Mouse (Mus musculus) spleen, postnatal 10 days (tissue): ENCODE data around the gene H2-Q2.
A peak's percentile ranks its signal among the peaks of the same experiment; 100 is the strongest.
"Not testable (repeated sequence)": the region's sequence is repeated elsewhere in the genome, so short reads cannot be mapped to it uniquely, and the experiment has no call there.

Source experiments
- DNase-seq, 2 experiments: peaks; one replicate each; pipeline ENCODE4 v3.0.0; 2021 to 2022; ENCODE audit warnings: low spot score in 2 of 2

The H2-Q2 gene

DNA sequence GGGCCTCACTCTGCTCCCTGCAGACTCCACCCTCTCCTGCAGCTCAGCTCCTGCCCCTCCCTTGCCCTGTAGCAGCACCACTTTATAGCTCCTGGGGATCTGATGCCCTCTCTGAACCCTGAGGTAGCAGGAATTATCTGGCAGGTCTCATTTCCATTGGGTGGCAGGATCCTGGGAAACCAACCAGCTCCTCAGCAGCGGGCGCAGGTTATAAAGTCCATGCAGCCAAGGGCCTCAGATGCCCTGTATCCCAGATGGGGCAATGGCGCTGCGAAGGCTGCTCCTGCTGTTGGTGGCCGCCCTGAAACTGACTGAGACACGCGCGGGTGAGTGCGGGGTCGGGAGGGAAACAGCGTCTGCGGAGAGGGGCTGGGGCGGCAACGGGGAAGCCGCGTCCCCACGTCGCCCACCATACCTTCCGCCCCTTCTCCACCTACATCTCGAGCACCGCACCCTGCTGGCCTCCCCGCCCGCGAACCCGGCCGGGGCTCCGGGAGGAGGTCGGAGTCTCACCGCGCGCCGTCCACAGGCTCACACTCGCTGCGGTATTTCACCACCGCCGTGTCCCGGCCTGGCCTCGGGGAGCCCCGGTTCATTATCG lies at the start of gene H2-Q2:
TSS of gene H2-Q2 (plus strand) at position 172 of the 601 bp plus-strand sequence.
- peak in 1 of 2 experiments; percentile 17 for DNase-seq

DNA sequence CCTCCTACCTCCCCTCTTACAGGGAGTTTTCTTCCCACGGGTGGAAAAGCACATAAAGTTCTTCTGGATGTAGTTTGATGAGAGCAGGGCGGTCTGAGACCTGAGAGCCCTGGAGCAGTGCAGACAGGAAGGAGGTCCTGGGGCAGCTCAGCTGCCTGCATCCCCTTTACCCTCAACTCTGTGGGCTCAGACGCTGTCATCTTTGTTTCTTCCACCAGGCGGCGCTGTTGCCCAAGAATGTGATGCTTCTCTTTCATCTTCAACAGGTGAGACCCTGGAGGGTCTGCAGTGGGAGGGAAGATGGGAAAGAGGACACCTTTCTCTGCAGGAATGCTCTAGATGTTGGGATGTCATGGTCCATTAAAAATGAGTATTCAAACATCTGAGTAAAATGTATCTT lies 46.2 kb upstream of the H2-Q2 start:
- DNase-seq: peak; percentile 73 to 85

DNA sequence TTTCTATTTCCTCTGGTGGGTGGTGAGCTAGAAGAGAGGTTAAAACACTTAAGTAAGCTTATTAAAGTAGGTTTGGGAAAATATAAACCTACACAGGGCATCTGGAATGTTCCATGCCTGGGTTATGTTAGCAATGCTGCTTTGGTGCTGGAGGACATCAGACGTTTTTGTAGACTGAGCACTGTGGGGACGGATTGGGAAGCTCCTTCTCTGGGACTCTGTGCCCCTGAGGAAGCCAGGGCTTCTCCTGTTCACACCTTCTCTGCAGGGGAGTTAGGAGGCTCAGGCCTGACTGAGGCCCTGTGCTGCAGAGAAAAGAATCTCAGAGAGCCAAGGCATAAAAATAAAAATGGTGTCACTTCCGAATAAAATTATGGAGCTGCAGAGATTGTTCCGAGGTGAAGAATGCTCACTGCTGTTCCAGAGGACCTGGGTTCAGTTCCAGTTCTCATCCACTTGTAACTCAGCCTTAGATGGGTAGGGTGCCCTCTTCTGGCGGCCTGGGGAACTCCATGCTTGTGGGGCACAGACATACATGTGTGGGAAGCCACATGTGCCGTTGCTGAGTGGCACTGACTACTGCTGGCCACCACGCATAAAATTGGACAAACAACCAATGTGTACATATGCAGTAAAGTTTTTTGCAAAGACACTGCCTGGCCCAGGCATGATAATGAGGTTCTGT lies 41.6 kb upstream of the H2-Q2 start:
- peak in 1 of 2 experiments; percentile 41 for DNase-seq

DNA sequence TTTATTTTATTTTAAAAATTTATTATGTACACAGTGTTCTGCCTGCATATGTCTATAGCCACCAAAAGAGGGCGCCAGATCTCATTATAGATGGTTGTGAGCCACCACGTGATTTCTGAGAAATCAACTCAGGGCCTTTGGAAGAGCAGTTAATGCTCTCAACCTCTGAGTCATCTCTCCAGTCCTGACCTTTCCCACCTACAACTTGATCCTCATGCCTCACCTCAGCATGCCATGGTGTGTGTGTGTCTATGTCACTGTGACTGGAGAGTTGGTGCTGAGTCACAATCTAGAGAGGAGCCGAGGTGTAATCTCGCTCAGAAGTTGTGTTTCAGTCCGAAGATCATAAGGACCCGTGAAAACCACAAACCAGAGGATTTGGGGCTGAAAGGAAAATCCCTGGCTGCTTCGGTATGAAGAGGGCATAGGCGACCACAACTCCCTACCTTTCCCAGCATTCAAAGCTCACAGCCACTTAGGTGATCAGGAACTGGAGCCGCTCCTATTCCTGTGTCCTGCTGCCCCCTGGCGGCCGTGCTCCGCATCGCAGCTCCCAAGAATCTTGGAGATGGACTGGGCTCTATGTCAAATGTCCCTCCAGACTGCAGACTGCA lies 40.3 kb upstream of the H2-Q2 start:
- DNase-seq: peak; percentile 94 to 95

DNA sequence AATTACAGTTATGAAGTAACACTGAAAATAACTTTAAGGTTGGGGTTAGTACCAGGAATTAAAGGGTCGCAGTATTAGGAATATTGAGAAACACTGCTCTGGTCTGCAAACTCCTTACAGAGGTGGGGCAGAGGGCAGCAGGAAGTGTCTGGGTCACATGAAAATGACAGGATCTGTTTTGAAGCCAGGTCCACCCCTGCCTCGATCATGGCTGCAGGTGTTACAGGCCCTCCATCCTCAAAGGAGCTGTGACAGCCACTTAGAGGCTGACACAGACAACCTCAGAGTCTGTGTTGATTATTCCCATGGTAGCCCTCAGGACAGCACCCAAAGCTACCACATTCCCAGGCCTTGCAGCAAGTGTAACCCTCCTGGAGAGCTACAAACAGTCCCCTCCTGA lies 38.8 kb upstream of the H2-Q2 start:
- no peak for DNase-seq

DNA sequence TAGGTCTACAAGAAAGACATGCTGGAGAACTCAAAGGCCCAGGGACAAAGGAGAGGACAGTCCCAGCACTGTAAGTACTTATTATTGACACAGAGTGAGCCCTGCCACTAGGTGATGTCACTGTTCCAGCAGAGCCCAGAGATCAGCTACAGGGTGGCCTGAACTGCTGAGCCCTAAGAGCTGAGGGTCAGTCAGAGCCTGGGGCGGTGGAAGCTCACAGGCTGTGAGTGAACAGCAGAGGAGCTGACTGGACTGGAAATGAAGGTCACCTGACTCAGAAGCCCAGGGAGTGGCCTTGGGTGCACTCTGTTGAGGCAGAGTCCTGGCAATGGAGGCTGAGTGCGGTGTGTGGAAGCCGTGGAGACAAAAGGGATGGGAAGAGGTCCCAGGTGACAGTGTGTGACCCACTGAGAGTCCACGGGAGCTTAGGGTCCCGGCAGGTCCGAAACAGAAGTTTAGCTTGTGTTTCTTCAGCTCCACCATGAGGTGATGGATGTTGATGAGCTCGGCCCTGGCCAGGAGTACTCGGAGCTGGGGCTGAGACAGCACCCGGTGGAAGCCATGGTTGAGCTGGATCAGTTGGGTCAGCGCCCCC lies 38.2 kb upstream of the H2-Q2 start:
- no peak for DNase-seq

DNA sequence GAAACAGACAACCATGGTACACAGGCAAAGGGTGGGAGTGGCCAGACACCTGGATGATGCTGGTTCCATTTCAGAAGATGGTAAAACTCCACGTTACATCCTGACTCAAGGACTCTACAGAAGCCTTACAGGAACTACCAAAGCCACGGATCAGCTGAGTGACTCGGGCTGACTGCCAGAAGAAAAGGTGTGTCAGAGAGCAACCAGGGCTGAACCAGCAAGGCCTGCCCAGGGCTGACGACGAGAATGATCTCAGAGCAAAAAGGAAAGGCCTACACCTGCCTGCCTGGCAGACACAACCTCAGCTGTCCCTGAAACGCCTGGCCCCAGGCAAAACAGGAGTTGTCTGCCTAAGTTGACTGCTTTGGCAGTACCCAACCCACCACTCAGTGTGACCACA lies 37.6 kb upstream of the H2-Q2 start:
- DNase-seq: no peak

DNA sequence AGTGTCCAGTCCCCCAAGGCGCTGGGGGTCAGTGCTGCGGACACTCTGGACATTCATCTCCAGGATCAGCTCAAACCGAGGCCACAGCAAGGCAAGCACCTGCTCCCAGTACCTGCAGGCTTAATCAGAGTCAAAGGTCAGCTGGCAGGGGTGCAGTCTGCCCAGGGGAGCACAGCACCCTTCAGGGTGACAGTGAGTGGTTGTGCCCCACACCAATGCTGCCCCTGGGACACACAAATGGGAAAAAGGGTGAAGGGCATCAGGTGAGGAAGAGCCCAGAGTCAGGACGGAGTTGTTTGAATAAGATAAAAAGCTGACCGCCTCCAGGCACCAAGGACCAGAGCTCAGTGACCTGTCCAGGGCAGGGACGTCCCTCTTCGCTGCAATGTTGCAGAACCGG lies 37.1 kb upstream of the H2-Q2 start:
- DNase-seq: not testable (repeated sequence)

DNA sequence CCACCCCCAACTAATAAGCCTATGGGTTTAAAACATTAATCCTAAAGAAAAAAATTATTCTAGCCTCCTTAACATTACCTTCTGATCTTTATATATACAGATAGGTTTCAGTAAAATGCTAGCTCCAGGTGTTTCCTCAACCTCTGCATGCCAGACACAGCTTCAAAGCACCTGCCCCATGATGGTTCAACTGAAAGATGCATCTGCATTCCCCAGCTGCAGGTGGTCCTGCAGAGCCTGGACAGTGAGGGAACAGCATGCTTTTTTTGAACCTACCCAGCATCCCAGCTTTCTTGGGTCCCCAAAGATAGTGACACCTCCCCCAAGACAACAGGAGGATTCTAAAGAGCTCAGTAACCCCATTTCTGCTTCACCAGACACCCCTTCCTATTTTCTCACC lies 23.4 kb upstream of the H2-Q2 start:
- DNase-seq: no peak

DNA sequence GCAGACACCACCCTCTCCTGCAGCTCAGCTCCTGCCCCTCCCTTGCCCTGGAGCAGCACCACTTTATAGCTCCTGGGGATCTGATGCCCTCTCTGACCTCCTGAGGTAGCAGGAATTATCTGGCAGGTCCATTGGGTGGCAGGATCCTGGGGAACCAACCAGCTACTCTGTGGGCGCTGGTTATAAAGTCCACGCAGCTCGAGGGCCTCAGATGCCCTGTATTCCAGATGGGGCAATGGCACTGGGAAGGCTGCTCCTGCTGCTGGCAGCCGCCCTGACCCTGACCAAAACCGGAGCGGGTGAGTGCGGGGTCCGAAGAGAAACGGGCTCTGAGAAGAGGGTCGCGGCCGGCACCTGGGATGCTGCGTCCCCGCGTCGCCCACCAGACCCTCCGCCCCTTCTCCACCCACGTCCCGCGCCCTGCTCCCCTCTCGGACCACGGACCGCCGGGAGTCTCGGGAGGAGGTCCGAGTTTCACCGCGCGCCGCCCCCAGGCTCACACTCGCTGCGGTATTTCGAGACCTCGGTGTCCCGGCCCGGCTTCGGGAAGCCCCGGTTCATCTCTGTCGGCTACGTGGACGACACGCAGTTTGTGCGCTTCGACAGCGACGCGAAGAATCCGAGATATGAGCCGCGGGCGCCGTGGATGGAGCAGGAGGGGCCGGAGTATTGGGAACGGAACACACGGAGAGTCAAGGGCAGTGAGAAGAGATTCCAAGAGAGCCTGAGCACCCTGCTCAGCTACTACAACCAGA lies 21.5 kb upstream of the H2-Q2 start, which contains the start of gene H2-Q1:
TSS of gene H2-Q1 (plus strand) at position 79 of the 755 bp plus-strand sequence.
- DNase-seq: no peak

DNA sequence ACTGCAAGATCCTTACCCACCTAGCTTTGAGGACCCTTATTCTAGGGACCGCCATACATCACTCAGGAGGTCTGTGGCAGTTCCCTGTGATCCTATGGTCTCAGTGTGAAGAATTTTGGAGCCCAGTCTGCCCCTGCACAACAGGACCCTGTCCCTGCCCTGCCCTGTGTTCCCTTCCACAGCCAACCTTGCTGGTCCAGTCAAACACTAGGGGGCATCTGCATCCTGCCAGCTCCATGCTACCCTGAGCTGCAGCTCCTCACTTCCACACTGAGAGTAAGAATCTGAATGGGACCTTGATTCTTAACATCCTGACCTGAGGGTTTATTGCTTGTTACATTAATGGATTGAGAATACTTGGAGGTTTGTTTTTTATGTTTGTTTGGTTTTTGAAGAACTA lies 16.9 kb upstream of the H2-Q2 start:
- DNase-seq: not testable (repeated sequence)

DNA sequence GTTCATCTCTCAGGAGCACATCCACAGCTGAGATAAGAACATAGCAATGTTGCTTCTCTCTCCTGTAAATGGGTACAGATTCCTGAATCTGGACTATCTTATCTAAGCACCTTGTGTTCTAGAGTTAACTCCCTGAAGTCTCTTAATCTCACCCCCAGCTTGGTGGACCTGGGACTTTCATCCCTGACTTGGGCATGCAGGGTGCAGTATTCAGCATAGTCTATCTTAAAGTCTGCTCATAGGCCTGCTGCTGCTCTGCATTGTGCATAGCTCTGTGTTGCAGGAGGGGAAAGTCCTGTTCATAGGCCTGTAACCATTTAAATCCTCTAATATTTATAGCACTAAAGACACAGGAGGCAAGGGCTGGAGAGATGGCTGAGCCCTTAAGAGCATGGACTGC lies 16.0 kb upstream of the H2-Q2 start:
- DNase-seq: not testable (repeated sequence)

DNA sequence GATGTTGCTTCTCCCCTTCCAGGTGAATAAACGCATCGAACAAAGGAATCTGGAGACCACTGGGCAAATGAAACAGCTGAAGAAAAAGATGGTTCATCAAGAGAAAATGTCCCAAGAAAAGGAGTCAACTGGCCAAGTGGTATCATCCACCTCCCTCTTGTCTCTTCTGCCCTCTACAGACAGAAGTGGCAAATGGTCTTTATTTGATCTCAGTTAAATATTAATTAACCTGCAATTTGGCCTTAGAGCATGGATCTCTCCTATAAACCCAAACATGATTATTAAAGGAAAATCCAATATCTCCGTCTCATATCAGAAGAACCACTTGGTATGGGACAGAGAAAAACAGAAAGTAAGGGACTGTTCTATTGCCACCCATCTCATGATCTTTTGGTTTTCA lies 12.3 kb upstream of the H2-Q2 start:
- DNase-seq: not testable (repeated sequence)

DNA sequence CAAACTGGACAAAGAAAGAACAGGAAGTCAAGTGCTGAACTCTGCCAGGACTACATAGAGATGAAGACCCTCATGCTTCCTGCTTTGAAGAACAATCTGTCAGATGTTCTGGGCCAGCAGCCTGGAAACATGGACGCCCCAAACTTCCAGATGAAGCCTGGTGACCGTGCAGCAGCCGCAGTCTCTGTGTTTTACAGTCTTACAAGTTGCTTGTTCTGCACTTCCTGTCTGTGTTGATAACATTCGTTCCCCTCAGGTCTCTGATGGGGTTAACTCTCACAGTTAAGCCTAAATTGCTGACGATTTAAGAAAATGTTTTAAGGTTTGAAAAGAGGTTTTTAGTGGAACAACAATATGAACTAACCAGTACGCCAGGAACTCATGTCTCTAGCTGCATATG lies 10.5 kb upstream of the H2-Q2 start:
- not testable (repeated sequence) for DNase-seq

DNA sequence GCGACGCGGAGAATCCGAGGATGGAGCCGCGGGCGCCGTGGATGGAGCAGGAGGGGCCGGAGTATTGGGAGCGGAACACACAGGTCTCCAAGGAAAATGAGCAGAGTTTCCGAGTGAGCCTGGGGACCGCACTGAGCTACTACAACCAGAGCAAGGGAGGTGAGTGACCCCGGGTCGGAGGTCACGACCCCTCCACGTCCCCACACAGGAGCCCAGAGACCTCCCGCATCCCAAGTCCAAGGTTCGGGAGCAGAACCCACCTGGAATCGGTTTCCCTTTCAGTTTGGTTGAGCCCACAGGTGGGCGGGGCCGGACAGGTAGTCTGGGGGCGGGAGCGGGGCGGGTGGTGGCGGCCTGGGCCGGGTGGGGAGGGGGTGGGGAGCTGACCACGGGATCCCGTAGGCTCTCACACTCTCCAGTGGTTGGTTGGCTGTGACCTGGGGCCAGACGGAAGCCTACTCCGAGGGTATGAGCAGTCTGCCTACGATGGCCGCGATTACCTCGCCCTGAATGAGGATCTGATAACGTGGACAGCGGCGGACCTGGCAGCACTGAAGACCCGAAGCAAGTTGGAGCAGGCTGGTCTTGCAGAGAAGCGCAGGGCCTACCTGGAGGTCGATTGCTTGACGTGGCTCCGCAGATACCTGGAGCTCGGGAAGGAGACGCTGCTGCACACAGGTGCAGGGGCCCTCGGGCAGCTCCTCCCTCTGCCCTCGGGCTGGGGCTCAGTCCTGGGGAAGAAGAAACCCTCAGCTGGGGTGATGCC lies 852 bp downstream of the H2-Q2 start:
- no peak for DNase-seq

DNA sequence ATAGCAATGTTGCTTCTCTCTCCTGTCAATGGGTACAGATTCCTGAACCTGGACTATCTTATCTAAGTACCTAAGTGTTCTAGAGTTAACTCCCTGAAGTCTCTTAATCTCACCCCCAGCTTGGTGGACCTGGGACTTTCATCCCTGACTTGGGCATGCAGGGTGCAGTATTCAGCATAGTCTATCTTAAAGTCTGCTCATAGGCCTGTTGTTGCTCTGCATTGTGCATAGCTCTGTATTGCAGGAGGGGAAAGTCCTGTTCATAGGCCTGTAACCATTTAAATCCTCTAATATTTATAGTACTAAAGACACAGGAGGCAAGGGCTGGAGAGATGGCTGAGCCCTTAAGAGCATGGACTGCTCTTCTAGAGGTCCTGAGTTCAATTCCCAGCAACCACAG lies 5.6 kb downstream of the H2-Q2 start:
- DNase-seq: not testable (repeated sequence)

DNA sequence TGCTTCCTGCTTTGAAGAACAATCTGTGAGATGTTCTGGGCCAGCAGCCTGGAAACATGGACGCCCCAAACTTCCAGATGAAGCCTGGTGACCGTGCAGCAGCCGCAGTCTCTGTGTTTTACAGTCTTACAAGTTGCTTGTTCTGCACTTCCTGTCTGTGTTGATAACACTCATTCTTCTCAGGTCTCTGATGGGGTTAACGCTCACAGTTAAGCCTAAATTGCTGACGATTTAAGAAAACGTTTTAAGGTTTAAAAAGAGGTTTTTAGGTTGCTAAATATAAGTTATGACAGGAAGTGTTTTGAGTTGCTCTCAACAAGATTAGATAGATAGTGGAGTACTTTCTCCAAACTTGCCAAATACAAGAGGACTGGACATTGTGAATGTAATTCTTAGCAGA lies 11.2 kb downstream of the H2-Q2 start:
- DNase-seq: not testable (repeated sequence)

DNA sequence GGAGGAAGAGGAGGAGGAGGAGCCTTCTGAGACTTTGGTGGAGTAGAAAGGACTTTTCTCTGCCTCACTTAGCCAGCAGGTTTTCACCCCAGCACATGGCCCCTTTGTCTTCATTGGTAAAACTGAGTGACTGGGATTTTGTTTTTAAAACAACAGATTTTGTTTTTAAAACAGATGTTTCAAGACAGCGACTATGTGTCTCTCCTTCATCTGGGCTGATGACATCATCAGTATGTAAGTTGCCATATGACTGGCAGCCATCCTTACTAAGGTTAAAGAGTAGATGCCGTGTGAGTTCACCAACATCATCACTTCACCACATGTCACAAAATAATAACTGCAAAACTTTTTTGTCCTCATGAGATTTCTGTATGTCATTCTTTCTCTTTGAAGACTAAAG lies 12.0 kb downstream of the H2-Q2 start:
- DNase-seq: no peak

DNA sequence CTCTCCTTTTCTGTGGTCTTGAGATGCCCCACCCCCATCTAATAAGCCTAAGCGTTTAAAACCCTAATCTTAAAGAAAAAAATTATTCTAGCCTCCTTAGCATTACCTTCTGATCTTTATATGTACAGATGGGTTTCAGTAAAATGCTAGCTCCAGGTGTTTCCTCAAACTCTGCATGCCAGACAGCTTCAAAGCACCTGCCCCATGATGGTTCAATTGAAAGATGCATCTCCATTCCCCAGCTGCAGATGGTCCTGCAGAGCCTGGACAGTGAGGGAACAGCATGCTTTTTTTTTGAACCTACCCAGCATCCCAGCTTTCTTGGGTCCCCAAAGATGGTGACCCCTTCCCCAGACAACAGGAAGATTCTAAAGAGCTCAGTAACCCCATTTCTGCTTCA lies 15.0 kb downstream of the H2-Q2 start:
- DNase-seq: no peak

DNA sequence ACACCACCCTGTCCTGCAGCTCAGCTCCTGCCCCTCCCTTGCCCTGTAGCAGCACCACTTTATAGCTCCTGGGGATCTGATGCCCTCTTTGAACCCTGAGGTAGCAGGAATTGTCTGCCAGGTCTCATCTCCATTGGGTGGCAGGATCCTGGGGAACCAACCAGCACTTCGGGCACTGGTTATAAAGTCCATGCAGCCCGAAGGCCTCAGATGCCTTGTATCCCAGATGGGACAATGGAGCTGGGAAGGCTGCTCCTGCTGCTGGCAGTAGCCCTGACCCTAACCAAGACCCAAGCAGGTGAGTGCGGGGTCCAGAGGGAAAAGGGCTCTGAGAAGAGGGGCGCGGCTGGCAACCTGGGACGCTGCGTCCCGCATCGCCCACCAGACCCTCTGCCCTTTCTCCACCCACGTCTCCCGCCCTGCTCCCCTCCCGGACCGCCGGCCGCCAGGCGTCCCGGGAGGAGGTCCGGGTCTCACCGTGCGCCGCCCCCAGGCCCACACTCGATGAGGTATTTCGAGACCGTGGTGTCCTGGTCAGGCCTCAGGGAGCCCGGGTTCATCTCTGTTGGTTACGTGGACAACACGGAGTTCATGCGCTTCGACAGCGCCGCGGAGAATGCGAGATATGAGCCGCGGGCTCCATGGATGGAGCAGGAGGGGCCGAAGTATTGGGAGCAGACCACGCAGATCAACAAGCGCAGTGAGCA lies 16.9 kb downstream of the H2-Q2 start:
- DNase-seq: no peak

DNA sequence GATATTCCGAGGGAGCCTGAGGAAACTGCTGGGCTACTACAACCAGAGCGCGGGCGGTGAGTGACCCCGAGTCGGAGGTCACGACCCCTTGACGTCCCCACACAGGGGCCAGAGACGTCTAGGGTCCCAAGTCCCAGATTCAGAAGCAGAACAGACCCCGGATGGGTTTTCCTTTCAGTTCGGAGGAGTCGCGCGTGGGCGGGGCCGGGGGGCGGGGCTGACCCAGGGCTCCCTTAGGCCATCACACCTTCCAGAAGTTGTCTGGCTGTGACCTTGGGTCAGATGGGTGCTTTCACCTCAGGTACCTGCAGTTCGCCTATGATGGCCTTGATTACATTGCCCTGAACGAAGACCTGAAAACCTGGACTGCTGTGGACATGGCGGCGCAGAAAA lies 17.4 kb downstream of the H2-Q2 start:
- DNase-seq: no peak
